Mouse (Mus musculus): ENCODE measurements around the gene Unc79. TPM values are rescaled to one million over a fixed set of nuclear protein-coding genes. Genes with fewer than 3 reads are reported as not detected.

Unc79 gene
- total RNA-seq, 2 experiments from 2014 or later, result 43.3 to 47.2 TPM

DNA sequence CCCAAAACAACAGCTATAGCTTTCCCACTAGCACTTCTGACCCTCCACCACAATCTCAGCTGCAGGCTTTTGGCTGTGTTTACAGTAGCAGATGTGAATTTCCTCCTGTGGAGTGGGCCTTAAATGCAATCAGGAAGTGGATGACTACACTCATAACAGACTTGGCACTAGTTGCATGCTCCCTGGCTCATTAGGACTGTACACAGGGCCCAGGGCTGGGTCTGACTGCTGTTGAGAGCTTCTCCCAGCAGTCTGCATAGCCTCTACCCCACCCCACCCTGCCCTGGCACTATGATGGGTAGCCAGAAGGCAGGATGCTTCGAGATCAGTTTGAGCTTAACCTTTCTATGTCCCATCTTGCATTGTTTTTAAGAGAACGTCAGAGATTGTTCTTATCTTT lies 91.5 kb downstream of the Unc79 start:
- no peak for DNase-seq (ENCODE audit: low spot score in 2 of 2)

DNA sequence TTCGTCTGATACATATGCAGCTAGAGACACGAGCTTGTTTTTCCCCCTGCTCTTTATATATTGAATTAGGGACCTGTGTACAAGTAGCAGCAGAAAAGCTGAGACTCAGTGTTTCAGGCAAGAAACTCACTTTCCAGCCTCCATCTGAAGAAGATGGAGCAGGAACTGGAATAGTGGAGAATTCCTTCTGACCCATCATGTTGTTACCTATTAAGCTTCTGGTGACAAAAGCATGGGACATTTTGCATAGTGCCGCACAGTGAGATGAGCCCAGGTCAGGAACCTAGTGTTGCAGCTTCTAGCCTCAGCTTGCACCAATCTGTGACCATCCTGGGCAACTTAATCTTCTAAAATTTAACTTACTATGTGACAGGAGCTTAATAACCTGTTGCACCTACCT lies 92.7 kb downstream of the Unc79 start:
- no peak for DNase-seq (ENCODE audit: low spot score in 2 of 2)

DNA sequence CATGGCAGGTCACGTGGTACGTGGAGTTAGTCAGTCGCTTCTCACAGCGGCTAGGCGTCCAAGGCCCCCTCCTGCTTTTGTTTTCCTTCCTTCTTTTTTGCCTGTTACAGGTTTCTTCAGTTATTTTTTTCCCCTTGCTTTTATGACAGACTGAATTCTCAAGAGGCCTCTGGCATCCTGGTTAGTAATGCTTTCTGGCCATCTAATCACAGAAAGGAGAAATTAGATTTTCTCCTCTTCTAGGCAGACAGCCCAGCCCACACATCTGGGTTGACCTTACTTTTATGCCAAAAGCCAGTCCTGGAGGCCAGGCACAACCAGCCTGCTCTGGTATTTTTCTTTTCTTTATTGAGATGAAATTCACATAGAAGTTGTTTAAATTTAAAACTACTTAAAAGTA lies 94.1 kb downstream of the Unc79 start:
- DNase-seq (ENCODE audit: low spot score in 2 of 2), result no peak

DNA sequence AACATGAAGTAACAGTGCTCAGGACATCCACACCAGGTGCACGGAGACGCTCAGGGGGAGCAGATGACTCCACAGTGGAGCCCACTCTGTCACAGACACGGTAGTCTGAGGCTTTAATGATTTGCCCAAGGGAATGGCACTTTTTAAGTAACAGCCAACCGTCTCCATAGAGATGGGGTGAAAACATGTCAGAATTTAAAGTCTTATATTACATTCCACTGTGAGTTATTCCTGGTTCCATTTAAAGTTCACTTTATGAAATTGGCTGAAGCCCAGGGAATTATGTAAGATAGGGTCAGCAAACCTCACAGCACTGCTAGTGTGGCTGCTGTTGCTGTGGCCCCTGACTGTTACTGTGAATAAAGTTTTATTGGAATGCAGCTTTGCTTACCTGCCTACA lies 95.8 kb downstream of the Unc79 start:
- DNase-seq (ENCODE audit: low spot score in 2 of 2), result no peak

DNA sequence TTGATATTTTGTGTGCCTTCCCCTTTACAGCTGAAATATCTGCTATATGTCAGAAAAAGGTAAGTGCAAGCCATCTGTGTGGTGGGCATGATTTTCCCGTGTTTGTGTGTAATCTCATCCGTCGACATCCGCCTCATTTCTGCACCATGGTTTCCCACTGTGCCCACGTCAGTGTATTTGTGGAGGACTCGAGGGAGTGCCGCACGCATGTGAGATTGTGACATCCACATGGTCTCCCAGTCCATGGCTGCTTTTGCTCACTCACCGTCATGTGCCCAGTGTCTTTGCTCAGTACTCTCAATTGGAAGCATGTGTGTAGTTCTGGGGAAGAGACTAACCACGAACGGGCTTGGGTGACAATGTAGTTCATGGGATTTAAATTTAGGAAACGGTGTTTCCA lies 101.2 kb downstream of the Unc79 start:
- DNase-seq (ENCODE audit: low spot score in 2 of 2), result no peak

DNA sequence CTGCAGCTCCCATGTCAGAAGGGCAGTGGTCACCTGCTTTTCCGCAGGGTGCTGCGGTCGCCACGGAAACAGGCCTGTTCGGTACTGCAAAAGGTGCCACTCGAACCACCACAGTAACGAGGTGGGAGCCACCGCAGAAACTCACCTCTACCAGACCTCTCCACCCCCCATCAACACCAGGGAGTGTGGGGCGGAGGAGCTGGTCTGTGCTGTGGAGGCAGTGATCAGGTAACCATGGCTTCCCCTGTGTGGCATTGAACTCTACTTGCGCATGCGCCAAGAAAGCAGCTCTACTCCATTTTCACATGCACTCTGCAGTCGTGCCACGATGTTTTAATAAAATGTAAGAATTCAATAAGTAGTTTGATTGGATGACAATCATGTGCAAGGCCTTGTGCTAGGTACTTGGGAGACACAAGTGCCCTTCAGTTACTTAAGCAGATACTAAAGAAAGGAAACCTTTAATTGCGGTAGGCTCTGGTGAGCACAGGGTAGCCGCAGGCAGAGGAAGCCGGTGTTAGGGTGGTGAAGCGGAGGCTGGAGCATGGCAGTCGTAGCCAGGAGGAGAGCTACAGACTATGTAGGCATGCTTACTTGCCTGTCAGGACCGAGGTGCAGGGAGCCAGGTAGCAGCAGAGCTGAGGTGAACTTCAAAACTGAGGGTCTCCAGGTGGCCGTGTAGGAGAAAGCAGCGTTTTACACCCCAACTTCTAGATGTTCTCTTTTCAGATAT lies 110.8 kb downstream of the Unc79 start:
- no peak for DNase-seq (ENCODE audit: low spot score in 2 of 2)

DNA sequence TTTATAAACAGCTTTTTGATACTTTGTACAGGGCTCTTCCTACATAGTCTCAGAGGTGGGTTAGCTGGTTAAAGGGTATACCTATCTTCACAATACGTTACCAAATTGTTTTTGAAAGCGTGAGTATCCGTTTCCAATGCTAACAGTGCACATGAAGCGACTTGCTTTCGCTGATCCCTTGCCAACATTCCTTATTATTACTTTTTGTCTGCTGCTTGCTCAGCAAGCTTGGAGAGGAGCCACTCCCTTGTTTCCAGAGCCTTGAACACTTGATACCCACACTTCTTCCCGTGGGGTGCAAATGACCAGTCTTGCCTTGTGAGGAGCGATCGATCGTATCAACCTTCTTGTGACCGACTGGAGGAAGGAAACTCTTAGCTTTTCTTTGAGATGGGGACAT lies 112.1 kb downstream of the Unc79 start:
- DNase-seq (ENCODE audit: low spot score in 2 of 2), result no peak

DNA sequence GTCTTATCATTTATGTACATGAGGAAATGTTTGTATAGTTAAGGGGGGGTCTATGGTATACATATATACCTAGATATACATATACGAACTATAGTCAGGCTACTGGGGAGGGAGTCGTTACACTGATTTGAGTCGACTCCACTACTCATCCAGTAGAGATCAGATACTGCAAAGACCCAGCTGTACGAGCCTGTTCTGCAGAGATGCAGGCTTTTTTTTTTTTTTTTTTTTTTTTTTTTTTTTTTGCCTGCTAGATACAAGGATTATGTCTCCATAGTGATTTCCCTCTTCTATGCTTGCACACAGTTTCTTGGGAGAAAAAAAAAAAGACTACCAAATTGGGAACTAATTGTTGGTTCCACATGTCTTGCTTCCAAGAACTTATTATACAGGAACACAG lies 113.5 kb downstream of the Unc79 start:
- no peak for DNase-seq (ENCODE audit: low spot score in 2 of 2)

DNA sequence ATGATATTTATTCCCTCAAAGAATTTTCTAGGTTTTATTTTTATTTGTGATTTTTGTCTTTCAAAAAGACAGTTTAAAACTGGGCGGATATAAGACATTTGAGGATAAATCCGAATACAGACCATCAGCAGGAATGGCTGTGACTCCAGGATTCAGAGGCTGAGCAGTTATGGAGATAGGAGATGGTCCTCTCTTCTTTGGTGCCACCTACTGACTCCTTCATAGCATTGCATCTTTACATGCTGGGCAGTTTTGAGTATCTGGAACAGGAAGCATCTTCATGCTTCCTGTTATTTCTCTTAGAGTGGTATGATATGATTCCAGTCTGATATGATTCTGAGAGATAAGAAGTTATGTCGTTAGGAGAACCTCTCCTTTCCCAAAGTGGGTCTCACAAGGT lies 116.3 kb downstream of the Unc79 start:
- DNase-seq (ENCODE audit: low spot score in 2 of 2), result peak in 1 of 2 experiments; percentile 53

DNA sequence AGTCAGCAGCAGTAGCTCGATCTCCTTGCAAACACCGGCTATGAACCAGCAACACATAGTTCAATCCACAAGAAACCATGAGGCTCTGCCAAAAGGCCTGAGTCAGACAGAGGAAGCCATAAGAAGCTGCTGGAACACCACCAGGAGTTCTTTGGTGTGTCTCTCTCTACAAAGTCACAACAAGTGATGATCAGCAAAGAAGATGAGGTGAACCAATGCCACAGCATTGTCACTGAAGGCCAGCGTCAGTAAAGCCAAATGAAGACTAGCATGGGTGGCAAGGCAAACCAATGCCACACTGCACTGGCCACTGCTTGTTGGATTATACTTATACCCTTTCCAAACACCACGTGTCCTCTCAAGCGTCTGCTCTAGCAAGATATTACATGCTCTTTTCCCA lies 119.5 kb downstream of the Unc79 start:
- no peak for DNase-seq (ENCODE audit: low spot score in 2 of 2)

DNA sequence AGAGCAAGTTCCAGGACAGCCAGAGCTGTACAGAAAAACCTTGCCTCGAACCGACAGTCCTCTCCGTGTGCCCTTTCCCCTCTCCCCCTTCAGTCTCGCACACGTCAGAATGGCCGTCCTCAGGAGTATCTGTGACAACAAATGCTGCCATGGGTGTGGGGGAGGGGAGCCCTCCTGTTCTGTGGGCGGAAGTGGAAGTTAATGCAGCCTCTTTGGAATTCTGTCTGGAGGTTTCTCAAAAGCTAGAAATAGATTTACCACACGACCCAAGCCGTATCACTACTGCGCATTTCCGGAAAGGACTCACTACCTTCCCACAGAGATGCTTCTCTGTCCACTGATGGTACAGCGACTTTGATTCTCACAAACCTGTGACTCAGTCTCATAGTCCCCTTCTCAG lies 120.9 kb downstream of the Unc79 start:
- DNase-seq (ENCODE audit: low spot score in 2 of 2), result no peak

DNA sequence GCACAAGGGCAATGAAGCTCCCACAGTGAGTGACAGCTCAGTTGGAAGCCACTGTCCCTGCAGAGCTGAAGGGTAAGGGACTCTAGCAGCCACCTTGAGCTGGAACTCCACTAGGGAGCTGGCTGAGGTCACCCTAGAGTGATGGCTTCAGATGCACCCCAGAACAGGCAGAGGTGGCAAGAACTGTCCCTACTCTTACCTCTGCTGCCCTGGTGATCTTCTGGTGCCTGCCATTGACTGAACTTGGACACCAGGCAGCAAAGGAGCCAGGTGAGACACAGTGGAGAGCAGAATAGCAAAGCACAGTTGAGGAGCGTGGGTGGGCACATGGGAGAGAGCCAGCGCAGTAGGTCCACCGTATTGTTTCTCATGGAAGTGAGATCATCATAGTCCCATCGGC lies 125.3 kb downstream of the Unc79 start:
- DNase-seq (ENCODE audit: low spot score in 2 of 2), result no peak

DNA sequence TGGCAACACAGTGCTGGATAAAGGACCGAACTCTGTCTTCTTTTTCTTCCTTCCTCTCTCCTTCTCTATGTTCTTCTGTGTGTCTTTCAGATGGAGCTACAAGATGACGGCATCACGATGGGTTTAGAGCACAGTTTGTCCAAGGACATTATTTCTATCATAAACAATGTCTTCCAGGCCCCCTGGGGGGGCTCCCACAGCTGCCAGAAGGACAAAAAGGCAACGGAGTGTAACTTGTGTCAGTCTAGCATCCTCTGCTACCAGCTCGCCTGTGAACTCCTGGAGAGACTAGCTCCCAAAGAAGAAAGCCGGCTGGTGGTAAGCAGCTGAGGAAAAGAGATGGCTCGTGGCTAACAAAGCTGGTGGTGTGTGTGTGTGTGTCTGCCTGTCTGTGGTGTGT lies 130.1 kb downstream of the Unc79 start:
- DNase-seq (ENCODE audit: low spot score in 2 of 2), result no peak

DNA sequence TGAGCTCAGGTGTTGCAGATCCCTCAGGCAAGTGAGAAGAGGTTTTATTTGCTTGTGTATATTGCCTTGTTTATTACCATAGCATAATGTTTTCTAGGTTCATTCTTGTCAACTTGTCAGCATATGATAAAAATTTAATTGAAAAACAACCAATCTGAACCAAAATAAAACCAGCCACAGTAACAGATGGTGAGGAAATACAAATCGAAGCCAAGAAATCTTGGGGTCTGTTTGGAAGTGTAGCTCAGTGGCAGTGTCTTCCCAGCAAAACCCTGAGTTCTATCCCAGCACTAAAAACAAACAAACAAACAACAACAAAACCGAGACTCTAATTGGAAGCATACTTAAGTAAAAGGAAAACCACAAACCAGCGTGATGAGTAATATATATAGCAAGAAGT lies 131.4 kb downstream of the Unc79 start:
- DNase-seq (ENCODE audit: low spot score in 2 of 2), result no peak

DNA sequence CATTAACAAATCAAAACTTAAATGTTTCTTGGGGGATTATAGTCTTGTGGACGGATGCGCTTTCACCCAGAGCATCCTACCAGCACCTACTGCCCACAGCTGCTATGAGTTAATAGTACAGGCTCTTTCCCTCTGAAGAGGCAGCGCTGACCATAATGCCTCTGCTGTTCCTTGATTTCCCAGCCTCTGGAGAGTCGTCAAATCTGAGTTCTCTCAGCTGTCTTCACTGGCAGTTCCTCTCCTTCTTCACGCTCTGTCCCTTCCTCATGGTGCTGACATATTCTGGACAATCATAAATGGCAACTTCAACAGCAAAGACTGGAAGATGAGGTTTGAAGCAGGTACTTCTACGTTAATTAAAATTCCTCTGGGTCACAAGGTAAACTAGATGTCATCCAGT lies 143.2 kb downstream of the Unc79 start:
- DNase-seq (ENCODE audit: low spot score in 2 of 2), result no peak

DNA sequence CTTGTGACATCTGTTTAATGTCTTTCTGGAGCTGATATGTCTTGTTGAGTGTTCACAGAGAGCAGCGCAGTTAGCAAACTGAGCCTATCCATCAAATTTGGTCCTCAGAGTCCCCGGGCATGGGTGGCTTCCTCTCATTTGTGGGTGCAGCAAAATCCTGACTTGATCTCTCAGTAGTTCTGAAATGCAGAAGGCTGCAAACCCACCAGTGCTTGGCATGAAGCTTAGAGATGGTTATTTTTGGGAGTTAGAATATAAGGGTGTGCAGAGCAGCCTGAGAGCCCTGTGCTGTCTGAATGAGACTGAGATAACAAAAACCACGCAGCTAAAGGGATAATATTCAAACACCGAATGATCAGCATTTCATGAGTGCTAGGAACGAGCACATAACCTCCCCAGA lies 146.5 kb downstream of the Unc79 start:
- no peak for DNase-seq (ENCODE audit: low spot score in 2 of 2)

DNA sequence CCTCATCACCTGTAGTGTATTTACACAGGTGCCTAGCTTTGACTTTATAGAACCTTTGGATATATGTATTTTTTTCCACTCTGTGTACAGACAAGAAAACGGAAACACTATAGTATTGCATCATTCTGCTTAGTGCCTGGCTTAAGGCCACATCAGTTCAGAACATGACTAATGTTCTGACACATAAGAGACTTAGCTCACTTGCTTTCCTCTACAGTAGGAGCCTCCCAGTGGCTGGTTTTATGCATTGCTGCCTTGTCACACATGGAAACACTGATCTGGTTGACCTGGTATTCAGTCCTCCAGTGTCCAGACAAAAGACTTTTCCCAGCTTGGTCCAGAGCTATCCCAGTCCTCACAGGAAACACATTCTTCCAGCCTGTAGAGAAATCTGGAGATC lies 150.5 kb downstream of the Unc79 start:
- peak in 1 of 2 experiments; percentile 29 for DNase-seq (ENCODE audit: low spot score in 2 of 2)

DNA sequence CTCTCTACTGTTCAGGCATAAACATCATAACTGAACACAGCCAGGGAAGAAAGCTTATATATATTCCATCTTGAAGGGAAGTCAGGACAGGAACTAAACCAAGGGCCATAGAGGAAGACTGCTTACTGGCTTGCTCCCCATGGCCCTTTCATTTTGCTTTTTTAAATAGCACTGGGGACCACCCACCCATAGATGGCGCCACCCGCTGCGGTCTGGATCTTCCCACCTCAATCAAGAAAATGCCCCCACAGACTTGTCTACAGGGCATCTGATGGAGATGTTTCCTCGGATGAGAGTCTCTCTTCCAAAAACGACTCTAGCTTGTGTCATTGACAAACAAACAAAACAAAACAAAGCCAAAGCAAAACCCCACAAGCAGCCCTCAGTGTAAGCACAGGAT lies 151.4 kb downstream of the Unc79 start:
- DNase-seq (ENCODE audit: low spot score in 2 of 2), result no peak

DNA sequence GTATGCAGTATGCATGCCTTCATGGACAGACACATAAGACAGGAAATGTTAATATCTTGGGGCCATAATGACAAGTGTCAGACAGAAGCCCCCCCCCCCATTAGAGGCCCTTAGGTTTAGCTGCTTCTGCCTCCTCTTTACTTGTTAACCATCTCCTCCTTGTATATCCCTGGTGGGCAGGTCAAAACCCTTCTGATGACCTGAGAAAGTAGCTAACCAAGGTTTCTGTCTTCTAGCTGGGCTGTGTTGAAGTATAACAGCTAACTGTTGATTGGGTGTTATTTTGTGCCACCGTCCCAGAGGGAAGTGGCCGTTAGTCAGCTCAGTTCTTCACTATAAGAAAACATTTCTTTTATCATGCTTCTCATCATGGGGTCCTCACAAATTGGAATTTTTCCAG lies 154.4 kb downstream of the Unc79 start:
- no peak for DNase-seq (ENCODE audit: low spot score in 2 of 2)

DNA sequence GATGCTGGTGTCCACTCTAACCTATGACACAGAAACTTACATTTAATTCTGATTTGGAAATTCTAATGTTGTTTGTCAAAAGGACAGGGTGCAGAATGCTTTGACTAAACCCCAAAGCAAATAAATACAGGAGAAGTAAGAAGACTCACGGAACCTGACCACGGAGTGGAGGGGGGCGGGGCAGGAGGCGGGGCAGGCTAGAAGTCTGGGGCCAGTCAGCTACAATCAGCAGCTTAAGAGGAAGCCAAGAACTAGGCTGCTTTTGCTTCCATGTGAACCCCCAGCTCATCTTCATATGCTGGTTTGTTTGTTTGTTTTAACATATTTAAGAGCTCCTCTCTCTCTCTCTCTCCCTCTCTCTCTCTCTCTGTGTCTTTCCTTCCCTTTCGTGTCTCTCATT lies 154.9 kb downstream of the Unc79 start:
- DNase-seq (ENCODE audit: low spot score in 2 of 2), result no peak

DNA sequence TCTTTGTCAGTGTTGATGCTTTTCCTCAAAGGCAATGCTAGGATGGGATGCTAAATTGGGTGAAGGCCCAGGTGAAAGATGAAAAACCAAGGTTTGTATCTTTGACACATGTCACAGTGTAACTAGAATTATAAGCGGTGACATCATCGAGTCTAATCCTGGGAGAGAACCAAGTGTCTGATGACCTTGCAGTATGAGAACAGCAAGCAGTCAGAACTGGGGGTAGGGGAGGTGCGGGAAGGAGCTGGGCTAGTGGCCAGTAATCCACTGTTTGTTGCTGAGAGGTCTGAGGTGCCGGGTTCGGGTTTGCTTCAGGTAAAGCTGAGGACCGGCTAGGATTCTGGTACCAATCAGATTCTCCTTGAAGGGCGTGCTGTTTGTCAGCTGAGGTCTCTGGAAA lies 160.6 kb downstream of the Unc79 start:
- DNase-seq (ENCODE audit: low spot score in 2 of 2), result no peak

DNA sequence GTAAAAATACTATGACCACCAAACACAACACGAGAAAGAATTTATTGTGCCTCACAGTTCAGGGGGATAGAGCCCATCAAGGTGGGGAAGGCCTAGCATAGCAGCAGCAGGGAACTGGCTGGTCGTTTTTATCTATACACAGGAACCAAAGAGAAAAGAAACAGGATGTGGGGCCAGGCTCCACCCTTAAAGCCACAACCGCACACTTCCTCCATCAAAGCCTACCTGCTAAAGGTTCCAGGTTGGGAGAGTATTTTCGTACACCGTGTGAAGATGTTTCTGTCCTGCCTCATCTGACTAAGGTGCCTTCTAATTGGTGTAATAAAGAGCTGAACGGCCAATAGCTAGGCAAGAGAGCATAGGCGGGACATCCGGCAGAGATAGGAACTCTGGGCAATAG lies 168.0 kb downstream of the Unc79 start:
- DNase-seq (ENCODE audit: low spot score in 2 of 2), result no peak

DNA sequence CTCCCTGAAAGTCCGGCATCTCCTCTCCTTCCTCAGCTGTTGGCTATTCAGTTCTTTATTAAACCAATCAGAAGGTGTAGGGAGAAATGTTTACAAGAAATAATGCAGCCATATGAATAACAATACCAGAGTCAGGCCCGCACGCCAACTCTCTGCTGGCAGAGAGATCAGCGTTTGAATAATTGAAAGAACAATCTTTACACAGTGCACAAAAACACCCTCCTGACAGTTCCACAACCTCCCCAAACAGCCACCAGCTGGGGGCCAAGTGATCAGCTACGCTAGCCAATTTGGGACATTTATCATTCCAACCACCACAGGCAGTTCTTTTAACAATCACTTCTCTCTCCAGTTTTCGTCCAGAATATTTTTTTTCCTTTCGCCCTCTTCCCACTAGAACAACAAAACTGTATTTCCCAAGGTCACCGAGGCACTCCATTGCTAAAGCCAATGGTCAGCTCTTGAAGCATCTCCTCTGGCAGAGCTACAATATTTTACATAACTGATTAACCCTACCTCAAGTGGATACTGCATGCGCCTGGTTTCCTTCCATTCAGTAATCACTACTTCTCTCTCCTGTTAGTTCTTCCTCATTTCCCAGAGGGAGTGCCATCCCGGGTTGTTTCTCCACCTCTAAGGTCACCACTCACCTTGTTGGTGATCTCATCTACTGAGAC lies 169.0 kb downstream of the Unc79 start:
- DNase-seq (ENCODE audit: low spot score in 2 of 2), result peak in 1 of 2 experiments; percentile 33

Measured in layer of hippocampus, postnatal 14 days (tissue).